Mouse (Mus musculus) heart, adult 18-20 months (tissue): ENCODE data around the gene Atf1. TPM values are rescaled to one million over a fixed set of nuclear protein-coding genes. Genes with fewer than 3 reads are reported as not detected.

Source experiments
- DNase-seq, 2 experiments: peaks; one replicate each; pipeline ENCODE4 v3.0.0; 2021 to 2022; ENCODE audit warnings: mixed read lengths in 1 of 2
- total RNA-seq, 2 experiments: library from RNA; stranded (reverse); gene quantifications; 2 replicates each; pipeline ENCODE4 v1.2.3; 2021

Gene Atf1
- total RNA-seq, 2 experiments from 2014 or later, result 52.5 to 53.5 TPM

DNA sequence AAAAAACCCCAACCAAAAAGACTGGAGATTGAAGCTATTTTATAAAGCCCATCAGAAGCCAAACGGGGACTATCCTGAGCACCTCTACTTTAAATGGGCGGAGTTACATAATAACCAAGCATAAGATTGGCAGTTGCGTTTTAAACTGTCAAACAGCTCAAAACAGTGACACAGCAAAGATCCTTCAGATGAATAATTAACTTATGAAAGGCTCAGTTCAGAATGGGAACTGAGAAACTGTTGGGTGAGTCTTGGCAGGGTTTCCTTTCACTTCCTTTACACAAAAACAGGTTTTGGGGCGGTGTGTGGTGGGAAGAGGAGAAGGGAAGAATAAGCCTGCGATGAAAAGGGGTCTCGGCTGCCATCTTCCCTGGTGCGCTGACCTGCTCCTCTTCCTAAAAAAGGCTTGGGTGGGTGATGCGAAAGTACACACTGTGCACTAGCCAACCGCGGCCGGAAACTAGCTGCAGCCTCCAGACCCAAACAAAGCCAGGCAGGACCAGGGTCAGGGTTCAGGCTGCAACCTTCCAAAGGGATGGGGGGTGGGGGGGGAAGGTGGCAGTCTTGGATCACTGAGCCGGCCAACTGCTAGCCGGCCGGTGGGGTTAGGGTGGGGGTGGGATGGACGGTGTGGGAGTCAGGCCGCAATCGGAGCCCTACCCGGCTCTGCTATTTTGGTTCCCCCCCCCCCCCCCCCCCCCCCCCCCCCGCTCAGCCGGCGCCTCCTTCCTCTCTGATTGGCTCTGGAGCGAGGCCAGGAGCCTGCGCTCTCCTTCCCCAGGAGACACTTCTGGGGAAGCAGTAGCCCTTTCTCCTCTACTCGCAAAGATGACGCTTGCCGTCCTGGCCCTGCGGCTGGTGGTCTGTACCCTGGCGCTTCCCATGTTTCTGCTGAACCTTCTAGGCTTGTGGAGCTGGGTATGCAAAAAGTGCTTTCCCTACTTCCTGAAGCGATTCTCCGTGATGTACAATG lies 76.7 kb downstream of the Atf1 start, which contains the start of gene Mettl7a1:
Gene Mettl7a1, plus strand, starts transcription at position 122 of the 973 bp plus-strand sequence.
- peak; percentile 91 to 92 for DNase-seq

DNA sequence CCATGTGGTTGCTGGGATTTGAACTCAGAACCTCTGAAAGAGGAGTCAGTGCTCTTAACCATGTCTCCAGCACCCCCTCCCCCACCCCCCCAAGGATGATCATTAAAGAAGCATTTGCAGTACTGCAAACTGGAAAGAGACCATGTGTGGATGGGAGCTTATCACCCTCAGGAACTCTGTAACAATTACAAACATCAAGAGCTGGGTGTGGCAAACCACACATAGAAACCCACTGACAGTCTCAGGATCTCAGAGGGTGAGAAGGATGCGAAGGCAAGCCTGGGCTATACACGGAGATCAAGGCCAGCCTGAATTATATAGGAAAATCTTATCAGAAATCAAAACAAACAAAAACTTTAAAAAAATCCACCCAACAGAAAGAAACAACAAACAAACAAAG lies 78.6 kb downstream of the Atf1 start:
- no peak for DNase-seq

DNA sequence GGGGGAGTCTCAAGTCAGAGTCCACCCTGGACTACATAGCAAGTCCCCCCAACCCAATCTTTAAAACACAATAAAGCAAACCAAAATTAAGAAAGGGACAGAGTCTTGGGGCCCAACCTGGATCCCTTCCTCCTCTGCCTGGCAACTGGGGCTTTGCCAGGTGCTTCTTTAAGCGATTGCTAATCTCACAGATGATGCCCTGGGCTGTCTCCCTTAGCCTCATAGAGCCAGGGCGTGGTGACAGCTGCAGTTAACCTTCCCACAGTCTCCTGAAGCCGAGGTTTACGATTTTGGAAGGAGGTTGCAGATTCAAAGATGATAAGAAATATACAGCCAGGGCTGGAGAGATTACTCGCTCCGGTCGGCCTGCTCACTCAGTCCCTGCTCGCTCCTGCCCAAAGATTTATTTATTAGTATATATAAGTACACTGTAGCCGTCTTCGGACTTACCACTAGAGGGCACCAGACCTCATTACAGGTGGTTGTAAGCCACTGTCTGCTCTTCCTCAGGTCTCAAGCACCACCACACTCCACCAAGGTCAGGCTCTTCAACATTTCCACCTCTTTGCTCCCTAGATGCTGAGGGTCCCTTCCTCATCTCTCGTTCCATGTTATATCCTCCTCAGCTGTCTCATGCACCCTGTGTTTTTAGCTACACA lies 79.9 kb downstream of the Atf1 start:
- DNase-seq, result peak; percentile 32 to 58

Other genes with a start within 250 kb of the Atf1 start
- gene Dip2b, start 189.2 kb upstream of the Atf1 start, total RNA-seq, result 10 to 100 TPM; 19.4 to 20.2 TPM
- gene Tmprss12, start 53.0 kb downstream of the Atf1 start, total RNA-seq, result not detected
- 10 to 100 TPM; 46.0 to 60.5 TPM for gene Mettl7a1, start 76.3 kb downstream of the Atf1 start, total RNA-seq
- gene Mettl7a3, start 107.1 kb downstream of the Atf1 start, total RNA-seq, result under 1 TPM in 1 of 2 experiments, not detected in 1; 0.18 TPM
- not detected for gene Methig1, start 125.3 kb downstream of the Atf1 start, total RNA-seq
- gene Mettl7a2, start 125.4 kb downstream of the Atf1 start, total RNA-seq, result 1 to 10 TPM; 1.1 to 1.5 TPM
- gene Higd1c, start 136.7 kb downstream of the Atf1 start, total RNA-seq, result not detected
- gene Gm5475, start 194.3 kb downstream of the Atf1 start, total RNA-seq, result not detected
- 10 to 100 TPM; 37.8 to 44.5 TPM for gene Slc11a2, start 197.3 kb downstream of the Atf1 start, total RNA-seq
- 10 to 100 TPM; 10.2 to 23.2 TPM for gene Letmd1, start 241.2 kb downstream of the Atf1 start, total RNA-seq